Mouse (Mus musculus): ENCODE results near the gene Qpctl. TPM values are rescaled to one million over a fixed set of nuclear protein-coding genes. Genes with fewer than 3 reads are reported as not detected.

Gene Qpctl
- polyA plus RNA-seq, 1 experiment from 2014 or later, result 9.0 TPM

- Histone ChIP-seq H3K4me3 (ENCODE audit: inconsistent target) (no peak overlapping the region), H3K36me3 (ENCODE audit: inconsistent target) (no peaks in the 10 kb centered on the region), H3K79me2 (ENCODE audit: inconsistent target) (no peaks in the 10 kb centered on the region), H3K27ac (no peak overlapping the region)
- 2% methylated on average over 79 of the region's 87 CpGs for WGBS (ENCODE audit: missing documents)
Observed at GRCm38 (mm10) chr7:19094826-19095750, 54.0 kb downstream of the Qpctl start.

GRCm38 (mm10) chr7:19094471-19094825, 54.6 kb downstream of the Qpctl start, which contains the start of gene Six5:
Six5 (plus strand) TSS chr7:19094594.
- H3K27ac ChIP-seq, result peak within 1 kb of the TSS; percentile 38
- H3K36me3 ChIP-seq (ENCODE audit: inconsistent target), result no peaks in the 10 kb centered on the region
- peak within 1 kb of the TSS; percentile 36 for H3K4me3 ChIP-seq (ENCODE audit: inconsistent target)
- H3K79me2 ChIP-seq (ENCODE audit: inconsistent target), result no peaks in the 10 kb centered on the region
- 1% methylated on average over 29 of the region's 36 CpGs for WGBS (ENCODE audit: missing documents)

GRCm38 (mm10) chr7:19093537-19094385, 55.3 kb downstream of the Qpctl start:
- no peaks in the 10 kb centered on the region for H3K79me2 ChIP-seq (ENCODE audit: inconsistent target)
- 2% methylated on average over 45 of the region's 45 CpGs for WGBS (ENCODE audit: missing documents)
- peak overlapping the region; percentile 38 for H3K27ac ChIP-seq
- H3K4me3 ChIP-seq (ENCODE audit: inconsistent target), result peak overlapping the region; percentile 36
- no peaks in the 10 kb centered on the region for H3K36me3 ChIP-seq (ENCODE audit: inconsistent target)

GRCm38 (mm10) chr7:19093174-19093521, 55.9 kb downstream of the Qpctl start:
- WGBS (ENCODE audit: missing documents), result 0% methylated on average over 14 of the region's 15 CpGs
- Histone ChIP-seq H3K4me3 (ENCODE audit: inconsistent target) (no peak overlapping the region), H3K27ac (no peak overlapping the region), H3K79me2 (ENCODE audit: inconsistent target) (no peaks in the 10 kb centered on the region), H3K36me3 (ENCODE audit: inconsistent target) (no peaks in the 10 kb centered on the region)

GRCm38 (mm10) chr7:19092381-19093173, 56.5 kb downstream of the Qpctl start:
- WGBS (ENCODE audit: missing documents), result 30% methylated on average over 35 of the region's 38 CpGs
- H3K27ac ChIP-seq, result no peak overlapping the region
- H3K79me2 ChIP-seq (ENCODE audit: inconsistent target), result no peaks in the 10 kb centered on the region
- no peak overlapping the region for H3K4me3 ChIP-seq (ENCODE audit: inconsistent target)
- no peaks in the 10 kb centered on the region for H3K36me3 ChIP-seq (ENCODE audit: inconsistent target)

- WGBS (ENCODE audit: missing documents), result 92% methylated on average over 9 of the region's 17 CpGs
- Histone ChIP-seq H3K36me3 (ENCODE audit: inconsistent target) (no peaks in the 10 kb centered on the region), H3K4me3 (ENCODE audit: inconsistent target) (no peak overlapping the region), H3K79me2 (ENCODE audit: inconsistent target) (no peaks in the 10 kb centered on the region), H3K27ac (no peak overlapping the region)
Observed at GRCm38 (mm10) chr7:19091913-19092312, 57.2 kb downstream of the Qpctl start.

Other genes with a start within 250 kb of the Qpctl start
- gene Ccdc61, start 238.9 kb downstream of the Qpctl start, polyA plus RNA-seq (2018), result 4.1 to 8.9 TPM (median 8.4 TPM) in 3 replicates
- 0.01 TPM in 1 of 3 replicates, not detected in the others for gene Nova2, start 223.4 kb downstream of the Qpctl start, polyA plus RNA-seq (2018)
- gene Nanos2, start 161.9 kb downstream of the Qpctl start, polyA plus RNA-seq (2018), result not detected in 3 replicates
- 0.25 to 0.49 TPM (median 0.46 TPM) in 3 replicates for gene Mypop, start 158.0 kb downstream of the Qpctl start, polyA plus RNA-seq (2018)
- 7.1 to 12.7 TPM (median 12.6 TPM) in 3 replicates for gene Irf2bp1, start 145.2 kb downstream of the Qpctl start, polyA plus RNA-seq (2018)
- not detected in 3 replicates for gene Foxa3, start 125.8 kb downstream of the Qpctl start, polyA plus RNA-seq (2018)
- 34.2 to 90.4 TPM (median 59.0 TPM) in 3 replicates for gene Sympk, start 124.9 kb downstream of the Qpctl start, polyA plus RNA-seq (2018)
- gene Rsph6a, start 94.6 kb downstream of the Qpctl start, polyA plus RNA-seq (2018), result not detected in 3 replicates
- 0.19 to 12.9 TPM (median 0.32 TPM) in 3 replicates for gene Dmwd, start 73.1 kb downstream of the Qpctl start, polyA plus RNA-seq (2018)
- 0.66 to 30.4 TPM (median 0.95 TPM) in 3 replicates for gene Dmpk, start 65.4 kb downstream of the Qpctl start, polyA plus RNA-seq (2018)
- gene Six5, start 54.7 kb downstream of the Qpctl start, polyA plus RNA-seq (2018), result 0.22 to 0.68 TPM (median 0.24 TPM) in 3 replicates
- not detected in 3 replicates for gene Gm4969, start 30.9 kb downstream of the Qpctl start, polyA plus RNA-seq (2018)
- 3.8 to 6.0 TPM (median 4.4 TPM) in 3 replicates for gene Fbxo46, start 29.4 kb downstream of the Qpctl start, polyA plus RNA-seq (2018)
- 19.9 to 46.5 TPM (median 29.5 TPM) in 3 replicates for gene Snrpd2, start 431 bp upstream of the Qpctl start, polyA plus RNA-seq (2018)
- gene Gipr, start 16.8 kb upstream of the Qpctl start, polyA plus RNA-seq (2018), result not detected in 3 replicates
- gene Eml2, start 27.1 kb upstream of the Qpctl start, polyA plus RNA-seq (2018), result 14.8 to 23.5 TPM (median 15.4 TPM) in 3 replicates
- 0.09 TPM in 1 of 3 replicates, not detected in the others for gene Gpr4, start 63.2 kb upstream of the Qpctl start, polyA plus RNA-seq (2018)
- 17.8 to 20.2 TPM (median 18.5 TPM) in 3 replicates for gene Opa3, start 79.0 kb upstream of the Qpctl start, polyA plus RNA-seq (2018)
- 29.1 to 79.7 TPM (median 69.5 TPM) in 3 replicates for gene Vasp, start 122.5 kb upstream of the Qpctl start, polyA plus RNA-seq (2018)
- 0.38 TPM in 1 of 3 replicates, not detected in the others for gene Ppm1n, start 130.8 kb upstream of the Qpctl start, polyA plus RNA-seq (2018)
- gene Rtn2, start 133.3 kb upstream of the Qpctl start, polyA plus RNA-seq (2018), result 0.09 to 0.52 TPM (median 0.32 TPM) in 3 replicates
- 0.74 to 2.0 TPM (median 1.2 TPM) in 3 replicates for gene Fosb, start 160.8 kb upstream of the Qpctl start, polyA plus RNA-seq (2018)
- 16.4 to 18.9 TPM (median 16.8 TPM) in 3 replicates for gene Ercc1, start 195.5 kb upstream of the Qpctl start, polyA plus RNA-seq (2018)
- 12.4 to 20.7 TPM (median 20.5 TPM) in 3 replicates for gene Cd3eap, start 210.2 kb upstream of the Qpctl start, polyA plus RNA-seq (2018)
- gene Ppp1r13l, start 210.5 kb upstream of the Qpctl start, polyA plus RNA-seq (2018), result 2.8 to 2.9 TPM (median 2.8 TPM) in 3 replicates
- gene Ercc2, start 232.7 kb upstream of the Qpctl start, polyA plus RNA-seq (2018), result 5.6 to 14.2 TPM (median 13.1 TPM) in 3 replicates

Measured in macrophage (primary cell).